Mouse (Mus musculus) midbrain, embryonic 11.5 days (tissue): ENCODE measurements around the gene Spef1. TPM values are rescaled to one million over a fixed set of nuclear protein-coding genes. Genes with fewer than 3 reads are reported as not detected.

ENCODE experiments used
- ATAC-seq: fragments of 200-750 bp; cut with Nextera tagmentation; 2 replicates; pipeline ENCODE4 v1.8.0; 2017; ENCODE audit warnings: moderate TSS enrichment, moderate library complexity; ENCODE audit not compliant: low FRiP score
- DNase-seq: peaks from one replicate; pipeline ENCODE4 v3.0.0; 2015; ENCODE audit warnings: low spot score; ENCODE audit errors: missing footprints
- H3K27ac ChIP-seq: fragments of 300-500 bp; sonication (generic); 2 replicates; pipeline ENCODE4 v1.5.1; 2014; ENCODE audit warnings: low read depth, low read length
- H3K27me3 ChIP-seq: fragments of 300-500 bp; sonication (generic); 2 replicates; pipeline ENCODE4 v1.6.1; 2014; ENCODE audit warnings: mild to moderate bottlenecking, low read length, moderate library complexity, mixed read lengths; ENCODE audit not compliant: control insufficient read depth, insufficient read depth
- H3K36me3 ChIP-seq: fragments of 300-500 bp; sonication (generic); 2 replicates; pipeline ENCODE4 v1.6.1; 2014; ENCODE audit warnings: mild to moderate bottlenecking, low read length, moderate library complexity, mixed read lengths; ENCODE audit not compliant: control insufficient read depth, insufficient read depth
- H3K4me1 ChIP-seq: fragments of 300-500 bp; sonication (generic); 2 replicates; pipeline ENCODE4 v1.6.1; 2014; ENCODE audit warnings: low read length; ENCODE audit not compliant: control insufficient read depth, insufficient read depth
- H3K4me2 ChIP-seq: fragments of 300-500 bp; sonication (generic); 2 replicates; pipeline ENCODE4 v1.6.1; 2014; ENCODE audit warnings: mild to moderate bottlenecking, moderate library complexity
- H3K4me3 ChIP-seq: fragments of 300-500 bp; sonication (generic); 2 replicates; pipeline ENCODE4 v1.5.1; 2014; ENCODE audit warnings: low read depth, low read length
- H3K9ac ChIP-seq: fragments of 300-500 bp; sonication (generic); 2 replicates; pipeline ENCODE4 v1.6.1; 2014; ENCODE audit warnings: low read length
- H3K9me3 ChIP-seq: fragments of 300-500 bp; sonication (generic); 2 replicates; pipeline ENCODE4 v1.6.1; 2016; ENCODE audit warnings: low read length; ENCODE audit not compliant: control insufficient read depth
- WGBS: fragments of 180-500 bp; shearing (Covaris S2); extraction: QIAGEN DNeasy Blood & Tissue Kit; methylation state at CpG from one replicate; pipeline ENCODE4 v1.1.7; 2014; 5-methylcytosine and 5-hydroxymethylcytosine counted together
- polyA plus RNA-seq: library from polyadenylated mRNA; unstranded; fragments of >200 nt; fragmentation: Nextera tagmentation; extraction: Ambion mirVana; gene quantifications from 2 replicates; pipeline ENCODE4 v1.2.1, GENCODE M21; 2014

Spef1 gene
- polyA plus RNA-seq, 1 experiment from 2014 or later, result 7.1 TPM

- H3K4me1 ChIP-seq, result no peaks in the 10 kb centered on the region
- H3K9ac ChIP-seq, result no peak overlapping the region
- no peaks in the 10 kb centered on the region for H3K27me3 ChIP-seq
- no peak overlapping the region for H3K27ac ChIP-seq
- H3K4me3 ChIP-seq, result no peak overlapping the region
- no peaks in the 10 kb centered on the region for H3K9me3 ChIP-seq
- WGBS, result 73% methylated on average over 1 of the region's 1 CpGs
- DNase-seq (no peak), ATAC-seq (no peak)
- no peaks in the 10 kb centered on the region for H3K36me3 ChIP-seq
- H3K4me2 ChIP-seq, result no peak overlapping the region
These were observed 36.5 kb upstream of the Spef1 start for GRCm38 (mm10) chr2:131223569-131223968.

GRCm38 (mm10) chr2:131222562-131222961 is 35.5 kb upstream of the Spef1 start:
- Histone ChIP-seq H3K27ac (no peak overlapping the region), H3K9me3 (no peaks in the 10 kb centered on the region)
- WGBS, result 69% methylated on average over 5 of the region's 5 CpGs

GRCm38 (mm10) chr2:131221853-131222515 is 34.9 kb upstream of the Spef1 start:
- no peaks in the 10 kb centered on the region for H3K36me3 ChIP-seq
- WGBS, result 87% methylated on average over 3 of the region's 3 CpGs
- H3K27ac ChIP-seq, result no peak overlapping the region
- ATAC-seq (no peak), DNase-seq (no peak)
- no peak overlapping the region for H3K9ac ChIP-seq
- no peaks in the 10 kb centered on the region for H3K27me3 ChIP-seq
- H3K4me2 ChIP-seq, result no peak overlapping the region
- H3K4me1 ChIP-seq, result no peaks in the 10 kb centered on the region
- H3K9me3 ChIP-seq, result no peaks in the 10 kb centered on the region
- no peak overlapping the region for H3K4me3 ChIP-seq

More at GRCm38 (mm10) chr2:131222562-131222961, 35.5 kb upstream of the Spef1 start:
- no peak for ATAC-seq
- Histone ChIP-seq H3K4me2 (no peak overlapping the region), H3K27me3 (no peaks in the 10 kb centered on the region), H3K4me1 (no peaks in the 10 kb centered on the region), H3K4me3 (no peak overlapping the region), H3K36me3 (no peaks in the 10 kb centered on the region), H3K9ac (no peak overlapping the region)
- DNase-seq, result no peak

- 72% methylated on average over 4 of the region's 4 CpGs for WGBS
- DNase-seq, result no peak
- Histone ChIP-seq H3K4me1 (no peaks in the 10 kb centered on the region), H3K4me2 (no peak overlapping the region), H3K9me3 (no peaks in the 10 kb centered on the region), H3K9ac (no peak overlapping the region), H3K4me3 (no peak overlapping the region), H3K36me3 (no peaks in the 10 kb centered on the region), H3K27me3 (no peaks in the 10 kb centered on the region), H3K27ac (no peak overlapping the region)
- ATAC-seq, result no peak
These were observed 32.9 kb upstream of the Spef1 start for GRCm38 (mm10) chr2:131220030-131220429.

GRCm38 (mm10) chr2:131215941-131216858 is 29.1 kb upstream of the Spef1 start:
- H3K27ac ChIP-seq, result no peak overlapping the region
- H3K9me3 ChIP-seq, result no peaks in the 10 kb centered on the region
- no peak for ATAC-seq
- peaks cover under 1% of the 10 kb centered on the region; the same call in 1 of the 2 replicates for H3K4me1 ChIP-seq
- WGBS, result 86% methylated on average over 7 of the region's 7 CpGs
- H3K27me3 ChIP-seq, result no peaks in the 10 kb centered on the region
- H3K4me2 ChIP-seq, result no peak overlapping the region
- H3K4me3 ChIP-seq, result no peak overlapping the region
- no peak for DNase-seq
- no peak overlapping the region for H3K9ac ChIP-seq
- no peaks in the 10 kb centered on the region for H3K36me3 ChIP-seq

GRCm38 (mm10) chr2:131213773-131214172 is 26.7 kb upstream of the Spef1 start:
- no peak overlapping the region for H3K9ac ChIP-seq
- H3K27ac ChIP-seq, result no peak overlapping the region
- H3K4me2 ChIP-seq, result no peak overlapping the region
- H3K9me3 ChIP-seq, result no peaks in the 10 kb centered on the region
- H3K27me3 ChIP-seq, result no peaks in the 10 kb centered on the region
- H3K36me3 ChIP-seq, result no peaks in the 10 kb centered on the region
- no peak for DNase-seq
- H3K4me3 ChIP-seq, result no peak overlapping the region
- WGBS, result 85% methylated on average over 7 of the region's 7 CpGs
- H3K4me1 ChIP-seq, result peaks cover 9% of the 10 kb centered on the region
- no peak for ATAC-seq

- H3K4me2 ChIP-seq, result peak overlapping the region; percentile 78
- H3K9ac ChIP-seq, result peak overlapping the region; percentile 77
- 72% methylated on average over 9 of the region's 9 CpGs for WGBS
- no peaks in the 10 kb centered on the region for H3K27me3 ChIP-seq
- no peak for ATAC-seq
- no peaks in the 10 kb centered on the region for H3K9me3 ChIP-seq
- H3K4me3 ChIP-seq, result peak overlapping the region; percentile 56
- no peaks in the 10 kb centered on the region for H3K36me3 ChIP-seq
- DNase-seq, result no peak
- H3K4me1 ChIP-seq, result peaks cover 9% of the 10 kb centered on the region
- H3K27ac ChIP-seq, result no peak overlapping the region
These were observed 24.0 kb upstream of the Spef1 start for GRCm38 (mm10) chr2:131211026-131211615.

GRCm38 (mm10) chr2:131209969-131210792 is 23.1 kb upstream of the Spef1 start:
- DNase-seq (peak; percentile 99), ATAC-seq (peak; percentile 98)
- H3K9ac ChIP-seq, result peak overlapping the region; percentile 77
- H3K36me3 ChIP-seq, result no peaks in the 10 kb centered on the region
- peak overlapping the region; percentile 56 for H3K4me3 ChIP-seq
- 3% methylated on average over 50 of the region's 50 CpGs for WGBS
- peaks cover 9% of the 10 kb centered on the region for H3K4me1 ChIP-seq
- peak overlapping the region; percentile 78 for H3K4me2 ChIP-seq
- no peaks in the 10 kb centered on the region for H3K9me3 ChIP-seq
- H3K27me3 ChIP-seq, result no peaks in the 10 kb centered on the region
- H3K27ac ChIP-seq, result peak overlapping the region; percentile 67
